Mouse (Mus musculus) ES-E14 (cell line): ENCODE results near the gene Cntnap5c. TPM values are rescaled to one million over a fixed set of nuclear protein-coding genes. Genes with fewer than 3 reads are reported as not detected.

Experiments used
- DNase-seq: peaks from one replicate; pipeline ENCODE4 v3.0.0-alpha.2; 2013; ENCODE audit warnings: low read depth, low spot score
- H3K27ac ChIP-seq: 2 replicates; pipeline ENCODE4 v1.5.1; 2012; ENCODE audit warnings: low read depth, mild to moderate bottlenecking, low read length, moderate library complexity, mixed read lengths; ENCODE audit not compliant: poor library complexity, insufficient read depth, severe bottlenecking
- H3K36me3 ChIP-seq: 2 replicates; pipeline ENCODE4 v1.6.1; 2012; ENCODE audit warnings: mild to moderate bottlenecking, low read length, moderate library complexity, mixed read lengths; ENCODE audit not compliant: control insufficient read depth, poor library complexity, insufficient read depth, severe bottlenecking
- H3K4me1 ChIP-seq, 2 experiments: fragments of 150-350 bp in 1 of 2; sonication (generic) in 1 of 2; 2 replicates each; pipeline ENCODE4 v1.6.1; 2012; ENCODE audit warnings: low read length in 2 of 2, mild to moderate bottlenecking in 1 of 2, mixed read lengths in 1 of 2; ENCODE audit not compliant: control insufficient read depth in 2 of 2, insufficient read depth in 2 of 2, poor library complexity in 1 of 2
- H3K4me3 ChIP-seq, 2 experiments: fragments of 150-350 bp in 1 of 2; sonication (generic) in 1 of 2; 2 replicates each; pipeline ENCODE4 v1.5.1; 2012; ENCODE audit warnings: low read length in 2 of 2, low read depth in 1 of 2, mild to moderate bottlenecking in 1 of 2, mixed read lengths in 1 of 2; ENCODE audit not compliant: insufficient read depth in 1 of 2, poor library complexity in 1 of 2, severe bottlenecking in 1 of 2
- H3K9ac ChIP-seq: 2 replicates; pipeline ENCODE4 v1.6.1; 2012; ENCODE audit warnings: low read depth, mild to moderate bottlenecking, low read length, mixed read lengths; ENCODE audit not compliant: poor library complexity, insufficient read depth, severe bottlenecking
- H3K9me3 ChIP-seq: fragments of 150-350 bp; sonication (generic); 2 replicates; pipeline ENCODE4 v1.6.1; 2012; ENCODE audit warnings: low read depth, mild to moderate bottlenecking, low read length; ENCODE audit not compliant: control insufficient read depth, insufficient read depth
- CHD2 ChIP-seq: IDR thresholded peaks from 2 replicates; pipeline ENCODE4 v1.6.1; 2014; ENCODE audit warnings: mild to moderate bottlenecking, low read depth, low read length, inconsistent platforms
- HCFC1 ChIP-seq: IDR thresholded peaks from 2 replicates; pipeline ENCODE4 v1.6.1; 2012; ENCODE audit warnings: low read length, inconsistent platforms, borderline replicate concordance; ENCODE audit not compliant: insufficient read depth
- MAFK ChIP-seq: IDR thresholded peaks from 2 replicates; pipeline ENCODE4 v1.6.1; 2014; ENCODE audit warnings: mild to moderate bottlenecking, low read depth, low read length, inconsistent platforms; ENCODE audit not compliant: insufficient read depth
- ZC3H11A ChIP-seq: IDR thresholded peaks from 2 replicates; pipeline ENCODE4 v1.6.1; 2012; ENCODE audit warnings: low read depth, mild to moderate bottlenecking, inconsistent platforms, low read length, borderline replicate concordance
- ZNF384 ChIP-seq: IDR thresholded peaks from 2 replicates; pipeline ENCODE4 v1.6.1; 2012; ENCODE audit warnings: low read depth, low read length, inconsistent platforms
- in situ Hi-C, 2 experiments: fragments of 600-800 bp; cut with MboI; formaldehyde crosslinking; loops; one replicate each; pipeline ENCODE4 v1.15.1; 2025; ENCODE audit warnings: low sequenced_read_pairs in 2 of 2, inconsistent platforms in 1 of 2; ENCODE audit not compliant: unreplicated experiment in 2 of 2
- total RNA-seq: library from RNA; depleted of rRNA; stranded (reverse); fragments of 300-350 nt; gene quantifications from 2 replicates; pipeline ENCODE4 v1.2.3, GENCODE M21; 2012

The Cntnap5c gene
- total RNA-seq, 1 experiment = not detected

GRCm38 (mm10) chr17:58041178-58041577 lies 271.8 kb downstream of the Cntnap5c start:
- in situ Hi-C loops = no loop called here
- TF ChIP-seq ZNF384 = no peak
- no peak for TF ChIP-seq ZC3H11A
- TF ChIP-seq MAFK = no peak
- no peak for TF ChIP-seq HCFC1
- no peak for TF ChIP-seq CHD2
- DNase-seq = no peak
- no peak overlapping the region for H3K4me3 ChIP-seq
- no peaks in the 10 kb centered on the region for H3K9me3 ChIP-seq
- H3K4me1 ChIP-seq = no peaks in the 10 kb centered on the region
- no peaks in the 10 kb centered on the region for H3K36me3 ChIP-seq
- H3K9ac ChIP-seq = no peak overlapping the region
- H3K27ac ChIP-seq = no peak overlapping the region

DNA sequence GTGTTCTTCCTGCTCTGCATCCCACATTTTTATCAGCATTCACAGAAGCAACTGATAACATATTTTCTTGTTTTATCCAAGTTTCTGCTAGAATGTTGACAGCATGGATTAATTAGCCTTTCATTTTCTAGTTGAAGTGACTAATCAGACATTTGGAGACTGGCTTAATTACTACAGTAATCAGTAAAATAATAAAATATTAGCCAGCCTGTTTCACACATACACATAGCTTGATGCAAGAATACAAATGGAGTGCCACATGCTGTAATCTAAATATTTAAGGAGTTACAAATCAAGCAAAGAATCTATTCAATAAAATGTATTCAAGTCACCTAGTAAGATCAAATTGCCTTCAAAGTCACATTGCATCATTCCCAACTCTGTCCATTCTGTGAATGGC lies 275.8 kb downstream of the Cntnap5c start:
- Histone ChIP-seq H3K9ac (no peak overlapping the region), H3K27ac (no peak overlapping the region), H3K4me1 (no peaks in the 10 kb centered on the region), H3K9me3 (no peaks in the 10 kb centered on the region), H3K36me3 (no peaks in the 10 kb centered on the region), H3K4me3 (no peak overlapping the region)
- DNase-seq = no peak
- in situ Hi-C loops = no loop called here
- TF ChIP-seq CHD2 = no peak
- TF ChIP-seq ZC3H11A = no peak
- no peak for TF ChIP-seq MAFK
- TF ChIP-seq HCFC1 = no peak
- TF ChIP-seq ZNF384 = no peak

- no peak for TF ChIP-seq ZNF384
- TF ChIP-seq HCFC1 = no peak
- no peak for TF ChIP-seq MAFK
- no peak for TF ChIP-seq ZC3H11A
- TF ChIP-seq CHD2 = no peak
- Histone ChIP-seq H3K9ac (no peak overlapping the region), H3K4me1 (no peaks in the 10 kb centered on the region), H3K4me3 (no peak overlapping the region), H3K9me3 (no peaks in the 10 kb centered on the region), H3K36me3 (no peaks in the 10 kb centered on the region), H3K27ac (no peak overlapping the region)
- in situ Hi-C loops = no loop called here
- no peak for DNase-seq
Measured at GRCm38 (mm10) chr17:58069912-58070311, 300.5 kb downstream of the Cntnap5c start.

DNA sequence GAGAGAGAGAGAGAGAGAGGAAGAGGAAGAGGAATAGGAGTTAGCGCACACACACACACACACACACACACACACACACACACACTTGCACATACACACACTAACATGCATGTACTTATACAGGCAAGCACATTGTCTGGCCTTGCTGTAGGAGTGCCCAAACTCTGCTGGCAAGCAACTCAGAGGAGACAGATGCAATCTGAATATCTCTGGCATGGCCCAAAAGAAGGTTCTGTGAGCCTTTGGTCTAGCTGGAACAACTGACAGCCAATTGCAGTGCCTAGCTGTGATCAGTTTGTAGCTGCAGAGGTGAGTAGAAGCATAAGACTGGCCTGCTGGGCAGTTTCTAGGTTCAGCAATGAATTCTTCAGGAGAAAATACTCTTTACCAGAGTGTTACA lies 313.3 kb downstream of the Cntnap5c start:
- Histone ChIP-seq H3K27ac (no peak overlapping the region), H3K4me1 (no peaks in the 10 kb centered on the region), H3K36me3 (no peaks in the 10 kb centered on the region), H3K9me3 (no peaks in the 10 kb centered on the region), H3K9ac (no peak overlapping the region), H3K4me3 (no peak overlapping the region)
- TF ChIP-seq MAFK (no peak), HCFC1 (no peak), CHD2 (no peak), ZC3H11A (no peak), ZNF384 (no peak)
- in situ Hi-C loops = no loop called here
- no peak for DNase-seq

GRCm38 (mm10) chr17:58104505-58104904 lies 335.1 kb downstream of the Cntnap5c start:
- no peaks in the 10 kb centered on the region for H3K36me3 ChIP-seq
- no peak for TF ChIP-seq MAFK
- no peak for TF ChIP-seq HCFC1
- TF ChIP-seq ZNF384 = no peak
- TF ChIP-seq CHD2 = no peak
- TF ChIP-seq ZC3H11A = no peak
- H3K4me1 ChIP-seq = no peaks in the 10 kb centered on the region
- in situ Hi-C loops = no loop called here
- DNase-seq = no peak
- no peak overlapping the region for H3K9ac ChIP-seq
- no peak overlapping the region for H3K27ac ChIP-seq
- no peaks in the 10 kb centered on the region for H3K9me3 ChIP-seq
- H3K4me3 ChIP-seq = no peak overlapping the region
